Mouse (Mus musculus) liver, embryonic 18 days (tissue): ENCODE data around the gene Gabarapl1. TPM values are rescaled to one million over a fixed set of nuclear protein-coding genes. Genes with fewer than 3 reads are reported as not detected.

Experiments used
- polyA plus RNA-seq: library from polyadenylated mRNA; depleted of rRNA; stranded (reverse); fragments of >200 nt; gene quantifications from 2 replicates; pipeline ENCODE4 v1.2.3, GENCODE M21; 2012; rRNA removed

Gabarapl1 gene
- 29.6 and 32.6 TPM in 2 replicates for polyA plus RNA-seq

GRCm38 (mm10) chr6:129532942-129533860, at the start of gene Gabarapl1:
TSS of gene Gabarapl1 (plus strand) at chr6:129533160.

GRCm38 (mm10) chr6:129507024-129507423, 25.9 kb upstream of the Gabarapl1 start, which contains the start of gene Olr1:
TSS of gene Olr1 (minus strand) at chr6:129507165.

GRCm38 (mm10) chr6:129512367-129512766, 20.6 kb upstream of the Gabarapl1 start, which contains the start of gene Tmem52b:
TSS of gene Tmem52b (plus strand) at chr6:129512555.

GRCm38 (mm10) chr6:129577605-129578004, 44.6 kb downstream of the Gabarapl1 start, which contains the start of gene Klre1:
TSS of gene Klre1 (plus strand) at chr6:129577905.

GRCm38 (mm10) chr6:129591508-129591907, 58.5 kb downstream of the Gabarapl1 start, which contains the start of gene Klrd1:
TSS of gene Klrd1 (plus strand) at chr6:129591782.

Other genes with a start within 250 kb of the Gabarapl1 start
- 0.02 and 0.03 TPM in 2 replicates for gene 4922502D21Rik, start 201.4 kb upstream of the Gabarapl1 start, polyA plus RNA-seq
- 11.2 and 14.1 TPM in 2 replicates for gene Clec12a, start 190.5 kb upstream of the Gabarapl1 start, polyA plus RNA-seq
- gene Clec12b, start 147.3 kb upstream of the Gabarapl1 start, polyA plus RNA-seq, result 0.04 and 0.06 TPM in 2 replicates
- 15.9 and 16.5 TPM in 2 replicates for gene Clec1b, start 135.9 kb upstream of the Gabarapl1 start, polyA plus RNA-seq
- 2.0 TPM in 2 replicates for gene Clec9a, start 124.3 kb upstream of the Gabarapl1 start, polyA plus RNA-seq
- gene Clec1a, start 81.2 kb upstream of the Gabarapl1 start, polyA plus RNA-seq, result 0.17 and 0.26 TPM in 2 replicates
- gene Olr1, start 26.0 kb upstream of the Gabarapl1 start, polyA plus RNA-seq, result 1.2 and 2.1 TPM in 2 replicates
- gene Tmem52b, start 20.6 kb upstream of the Gabarapl1 start, polyA plus RNA-seq, result 0.01 TPM in 1 of 2 replicates, not detected in the other
- gene Klre1, start 44.7 kb downstream of the Gabarapl1 start, polyA plus RNA-seq, result 0.14 and 0.29 TPM in 2 replicates
- 1.0 and 1.3 TPM in 2 replicates for gene Klrd1, start 58.6 kb downstream of the Gabarapl1 start, polyA plus RNA-seq
- 0.71 and 1.2 TPM in 2 replicates for gene Klrk1, start 90.7 kb downstream of the Gabarapl1 start, polyA plus RNA-seq
- 0.08 TPM in 1 of 2 replicates, not detected in the other for gene Klrc3, start 110.2 kb downstream of the Gabarapl1 start, polyA plus RNA-seq
- 0.12 and 0.13 TPM in 2 replicates for gene Klrc2, start 127.5 kb downstream of the Gabarapl1 start, polyA plus RNA-seq
- 0.52 and 0.71 TPM in 2 replicates for gene Klrc1, start 145.8 kb downstream of the Gabarapl1 start, polyA plus RNA-seq
- gene Klri1, start 184.0 kb downstream of the Gabarapl1 start, polyA plus RNA-seq, result not detected in 2 replicates
- 0.02 and 0.06 TPM in 2 replicates for gene Klri2, start 207.3 kb downstream of the Gabarapl1 start, polyA plus RNA-seq